Mouse (Mus musculus) testis, adult 2 months (tissue): ENCODE measurements around the gene Smndc1.

Experiments used
- CTCF ChIP-seq: fragments of 200-500 bp; IDR thresholded peaks from 2 replicates; pipeline ENCODE4 v1.5.1; 2012; ENCODE audit warnings: low read depth, mild to moderate bottlenecking, inconsistent platforms, low read length, moderate library complexity; ENCODE audit not compliant: control insufficient read depth, insufficient read depth, insufficient replicate concordance
- POLR2A ChIP-seq: fragments of 200-500 bp; IDR thresholded peaks from 2 replicates; pipeline ENCODE4 v1.6.1; 2012; ENCODE audit warnings: low read depth, mild to moderate bottlenecking, inconsistent platforms, low read length, moderate library complexity; ENCODE audit not compliant: control insufficient read depth

DNA sequence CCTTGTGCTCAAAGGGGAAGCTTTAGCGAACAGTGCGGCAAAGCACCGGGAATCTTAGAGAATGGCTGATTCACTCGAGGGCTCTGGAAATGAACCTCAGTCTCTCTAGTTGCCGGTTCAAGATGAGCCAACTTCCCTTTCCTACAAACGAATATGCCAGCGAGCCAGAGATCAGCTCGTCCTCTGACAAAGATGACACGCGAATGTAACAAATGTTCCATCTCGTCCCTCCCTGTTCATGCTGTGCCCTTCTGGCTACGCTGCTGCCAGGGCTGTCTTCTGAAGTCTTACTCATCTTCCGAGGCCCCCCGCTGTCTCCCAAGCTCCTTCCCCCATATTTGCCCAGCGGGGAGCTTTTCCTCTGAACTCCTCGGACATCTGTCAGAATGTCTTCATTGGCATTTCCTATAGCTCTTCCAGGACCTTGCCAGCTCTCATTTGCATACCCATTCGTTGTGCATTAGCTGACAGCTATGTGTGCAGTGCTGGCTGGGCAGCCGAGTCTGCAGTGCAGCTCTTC, 14.5 kb upstream of the Smndc1 start:
- no peak for TF ChIP-seq CTCF
- TF ChIP-seq POLR2A, result no peak
